Mouse (Mus musculus) layer of hippocampus, adult 2 months (tissue): ENCODE results near the gene Fbxw8. TPM values are rescaled to one million over a fixed set of nuclear protein-coding genes. Genes with fewer than 3 reads are reported as not detected.

Experiments used
- DNase-seq, 2 experiments: peaks; one replicate each; pipeline ENCODE4 v3.0.0; 2022; ENCODE audit warnings: low spot score in 2 of 2
- H3K27ac ChIP-seq: fragments of 200-600 bp; 2 replicates; pipeline ENCODE4 v1.8.1; 2022
- H3K4me3 ChIP-seq: fragments of 200-600 bp; 2 replicates; pipeline ENCODE4 v1.8.1; 2022; ENCODE audit warnings: mild to moderate bottlenecking
- CTCF ChIP-seq: fragments of 200-600 bp; conservative IDR thresholded peaks from 2 replicates; pipeline ENCODE4 v1.8.1; 2022; ENCODE audit warnings: antibody characterized with exemption, mild to moderate bottlenecking, moderate library complexity
- total RNA-seq, 2 experiments: library from RNA; stranded (reverse); gene quantifications; 2 replicates each; pipeline ENCODE4 v1.2.3; 2021

Gene Fbxw8
- total RNA-seq, 2 experiments from 2014 or later: 33.0 to 36.4 TPM

- no peak for TF ChIP-seq CTCF
- DNase-seq: no peak
- H3K27ac ChIP-seq: peak overlapping the region; percentile 49; the same call in 1 of the 2 replicates
- H3K4me3 ChIP-seq: no peak overlapping the region
These were observed 59.8 kb downstream of the Fbxw8 start for GRCm38 (mm10) chr5:118095433-118095832.

GRCm38 (mm10) chr5:118093321-118094035 lies 61.8 kb downstream of the Fbxw8 start:
- DNase-seq: no peak
- TF ChIP-seq CTCF: peak; percentile 70
- H3K27ac ChIP-seq: peak overlapping the region; percentile 77
- H3K4me3 ChIP-seq: no peak overlapping the region

GRCm38 (mm10) chr5:118090837-118091236 lies 64.4 kb downstream of the Fbxw8 start:
- DNase-seq: no peak
- TF ChIP-seq CTCF: peak; percentile 73
- H3K27ac ChIP-seq: no peak overlapping the region

GRCm38 (mm10) chr5:118090101-118090500 lies 65.2 kb downstream of the Fbxw8 start:
- no peak for TF ChIP-seq CTCF
- Histone ChIP-seq H3K4me3 (no peak overlapping the region), H3K27ac (peak overlapping the region; percentile 64; the same call in 1 of the 2 replicates)
- no peak for DNase-seq

More at GRCm38 (mm10) chr5:118090837-118091236, 64.4 kb downstream of the Fbxw8 start:
- H3K4me3 ChIP-seq: no peak overlapping the region

- no peak overlapping the region for H3K4me3 ChIP-seq
- H3K27ac ChIP-seq: peak overlapping the region; percentile 64
- peak; percentile 66 for TF ChIP-seq CTCF
- DNase-seq: peak in 1 of 2 experiments; percentile 60
These were observed 66.2 kb downstream of the Fbxw8 start for GRCm38 (mm10) chr5:118089102-118089501.

- DNase-seq: no peak
- TF ChIP-seq CTCF: no peak
- no peak overlapping the region for H3K4me3 ChIP-seq
- H3K27ac ChIP-seq: no peak overlapping the region; the same call in 1 of the 2 replicates
These were observed 68.3 kb downstream of the Fbxw8 start for GRCm38 (mm10) chr5:118086956-118087355.

- H3K27ac ChIP-seq: no peak overlapping the region
- H3K4me3 ChIP-seq: no peak overlapping the region
- no peak for DNase-seq
- no peak for TF ChIP-seq CTCF
These were observed 70.0 kb downstream of the Fbxw8 start for GRCm38 (mm10) chr5:118085313-118085712.

GRCm38 (mm10) chr5:118084171-118084727 lies 71.0 kb downstream of the Fbxw8 start:
- H3K4me3 ChIP-seq: no peak overlapping the region
- TF ChIP-seq CTCF: no peak
- H3K27ac ChIP-seq: peak overlapping the region; percentile 64; the same call in 1 of the 2 replicates
- DNase-seq: no peak

- TF ChIP-seq CTCF: no peak
- Histone ChIP-seq H3K27ac (peak overlapping the region; percentile 68), H3K4me3 (no peak overlapping the region)
- no peak for DNase-seq
These were observed 72.1 kb downstream of the Fbxw8 start for GRCm38 (mm10) chr5:118083060-118083638.

- no peak for TF ChIP-seq CTCF
- no peak for DNase-seq
- Histone ChIP-seq H3K27ac (no peak overlapping the region), H3K4me3 (no peak overlapping the region)
These were observed 73.3 kb downstream of the Fbxw8 start for GRCm38 (mm10) chr5:118081996-118082395.

GRCm38 (mm10) chr5:118081374-118081949 lies 73.8 kb downstream of the Fbxw8 start:
- TF ChIP-seq CTCF: no peak
- Histone ChIP-seq H3K27ac (no peak overlapping the region), H3K4me3 (no peak overlapping the region)
- no peak for DNase-seq

GRCm38 (mm10) chr5:118079839-118080250 lies 75.4 kb downstream of the Fbxw8 start:
- DNase-seq: no peak
- TF ChIP-seq CTCF: no peak
- Histone ChIP-seq H3K4me3 (no peak overlapping the region), H3K27ac (no peak overlapping the region)

- peak in 1 of 2 experiments; percentile 56 for DNase-seq
- no peak for TF ChIP-seq CTCF
- H3K27ac ChIP-seq: no peak overlapping the region
- no peak overlapping the region for H3K4me3 ChIP-seq
These were observed 75.9 kb downstream of the Fbxw8 start for GRCm38 (mm10) chr5:118079354-118079753.
